Mouse (Mus musculus): Measurements from ENCODE around the gene Tmem17.

Tmem17 gene

GRCm38 (mm10) chr11:22512038-22513001, at the start of gene Tmem17:
Tmem17 (plus strand) TSS chr11:22512088.
- in situ Hi-C loops (cut with MboI, MseI) = no loop called here

GRCm38 (mm10) chr11:22479836-22480619, 31.9 kb upstream of the Tmem17 start:
- in situ Hi-C loops (cut with MboI, MseI) = no loop called here

- in situ Hi-C loops (cut with MboI, MseI) = no loop called here
Observed at GRCm38 (mm10) chr11:22481639-22482361, 30.1 kb upstream of the Tmem17 start.

- in situ Hi-C loops (cut with MboI, MseI) = no loop called here
Observed at GRCm38 (mm10) chr11:22482362-22482760, 29.5 kb upstream of the Tmem17 start.

GRCm38 (mm10) chr11:22493694-22494319, 18.1 kb upstream of the Tmem17 start:
- in situ Hi-C loops (cut with MboI, MseI) = loop anchor here (10.0 kb wide), 1 partner anchor 459 kb away; no protein-coding TSS in a partner anchor

- in situ Hi-C loops (cut with MboI, MseI) = loop anchor here (10.0 kb wide), 1 partner anchor 460 kb away; no protein-coding TSS in a partner anchor
Observed at GRCm38 (mm10) chr11:22494941-22495340, 16.9 kb upstream of the Tmem17 start.

- in situ Hi-C loops (cut with MboI, MseI) = loop anchor here (10.0 kb wide), 1 partner anchor 465 kb away; no protein-coding TSS in a partner anchor
Observed at GRCm38 (mm10) chr11:22499396-22499795, 12.5 kb upstream of the Tmem17 start.

- in situ Hi-C loops (cut with MboI, MseI) = loop anchor here (10.0 kb wide), 1 partner anchor 465 kb away; no protein-coding TSS in a partner anchor
Observed at GRCm38 (mm10) chr11:22499886-22500285, 12.0 kb upstream of the Tmem17 start.

GRCm38 (mm10) chr11:22500771-22501566, 10.9 kb upstream of the Tmem17 start:
- in situ Hi-C loops (cut with MboI, MseI) = no loop called here

- in situ Hi-C loops (cut with MboI, MseI) = no loop called here
Observed at GRCm38 (mm10) chr11:22513075-22513474, 1.2 kb downstream of the Tmem17 start.

GRCm38 (mm10) chr11:22515061-22515460, 3.2 kb downstream of the Tmem17 start:
- in situ Hi-C loops (cut with MboI, MseI) = no loop called here

- in situ Hi-C loops (cut with MboI, MseI) = no loop called here
Observed at GRCm38 (mm10) chr11:22518445-22518844, 6.6 kb downstream of the Tmem17 start.

GRCm38 (mm10) chr11:22520251-22520650, 8.4 kb downstream of the Tmem17 start:
- in situ Hi-C loops (cut with MboI, MseI) = no loop called here

- in situ Hi-C loops (cut with MboI, MseI) = no loop called here
Observed at GRCm38 (mm10) chr11:22524606-22525005, 12.7 kb downstream of the Tmem17 start.

GRCm38 (mm10) chr11:22540600-22540999, 28.7 kb downstream of the Tmem17 start:
- in situ Hi-C loops (cut with MboI, MseI) = no loop called here

- in situ Hi-C loops (cut with MboI, MseI) = no loop called here
Observed at GRCm38 (mm10) chr11:22560061-22560460, 48.2 kb downstream of the Tmem17 start.

GRCm38 (mm10) chr11:22560503-22561328, 48.8 kb downstream of the Tmem17 start:
- in situ Hi-C loops (cut with MboI, MseI) = no loop called here

GRCm38 (mm10) chr11:22561329-22561592, 49.4 kb downstream of the Tmem17 start:
- in situ Hi-C loops (cut with MboI, MseI) = no loop called here

GRCm38 (mm10) chr11:22563706-22564105, 51.8 kb downstream of the Tmem17 start:
- in situ Hi-C loops (cut with MboI, MseI) = no loop called here

- in situ Hi-C loops (cut with MboI, MseI) = no loop called here
Observed at GRCm38 (mm10) chr11:22564676-22565075, 52.8 kb downstream of the Tmem17 start.

All from T-helper 2 cell (primary cell).